ENCODE assay signal across 7 mouse cellular contexts in the genomic region with DNA sequence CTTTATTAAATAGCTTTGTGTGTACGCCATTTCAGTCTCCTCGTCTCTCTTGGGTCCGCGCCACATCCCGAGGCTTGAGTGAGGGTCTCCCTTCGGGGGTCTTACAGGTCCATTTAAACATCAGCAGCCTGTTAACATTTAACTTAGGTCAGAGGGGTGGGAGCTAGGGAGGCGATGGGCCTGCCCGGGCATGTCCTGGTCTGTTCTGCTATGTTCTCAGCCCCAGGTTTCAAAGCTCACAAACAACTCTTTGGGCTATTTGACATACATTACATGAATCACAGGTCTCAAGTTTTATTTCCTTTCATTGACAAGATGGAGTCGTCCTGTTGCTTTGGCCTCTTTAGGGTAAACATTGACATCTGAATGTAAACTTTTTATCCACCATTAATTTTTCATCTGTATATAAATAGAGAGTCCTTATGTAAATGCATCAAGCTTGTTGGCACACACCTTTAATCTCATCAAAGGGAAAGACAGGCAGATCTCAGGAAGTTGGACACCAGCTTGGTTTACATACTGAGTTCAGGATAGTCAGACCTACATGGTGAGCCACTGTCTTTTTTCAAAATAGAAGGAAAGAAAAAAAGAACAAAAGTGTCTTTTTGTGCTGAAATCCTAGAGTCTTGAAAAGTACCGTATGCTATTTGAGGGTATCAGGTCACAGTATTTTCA. TPM values are rescaled to one million over a fixed set of nuclear protein-coding genes. Genes with fewer than 3 reads are reported as not detected.
DNase-seq lines count a peak whose midpoint lies in the region; ATAC-seq and TF ChIP-seq lines count a peak whose summit lies in the region.
"Not testable (repeated sequence)": the region's sequence is repeated elsewhere in the genome, so short reads cannot be mapped to it uniquely, and the experiment has no call there.

No protein-coding gene starts in this region.

- H3K4me1 ChIP-seq in heart, postnatal 0 days (ENCODE audit: control insufficient read depth, insufficient read depth); liver, adult 2 months (ENCODE audit: control insufficient read depth, insufficient read depth, low read length); small intestine, adult 2 months (ENCODE audit: control insufficient read depth, insufficient read depth, insufficient read length, low read length): not testable (repeated sequence)

- H3K79me2 ChIP-seq in liver, adult 2 months (ENCODE audit: control insufficient read depth, insufficient read depth, low read length), result not testable (repeated sequence)

- not testable (repeated sequence) for TF ChIP-seq CTCF in heart, postnatal 0 days (IDR thresholded peaks at IDR 0.05; ENCODE audit: low read depth); liver, adult 2 months (IDR thresholded peaks at IDR 0.05; ENCODE audit: low read depth, low read length); small intestine, adult 2 months (IDR thresholded peaks at IDR 0.05; ENCODE audit: extremely low read depth, insufficient read length, insufficient replicate concordance, low read depth, low read length)

- not testable (repeated sequence) for H3K27me3 ChIP-seq in heart, postnatal 0 days (ENCODE audit: control insufficient read depth, insufficient read depth, low read length); liver, adult 2 months (ENCODE audit: control insufficient read depth, insufficient read depth, low read length); small intestine, adult 2 months (ENCODE audit: control insufficient read depth, insufficient read depth, low read length)

- peak; percentile 7 for ATAC-seq in CD4-positive, CD25-positive, alpha-beta regulatory T cell, adult 4 months
- ATAC-seq in heart, postnatal 0 days (ENCODE audit: insufficient read depth, low read depth), result not testable (repeated sequence)
- peak; percentile 27; the same call in 1 of the 2 replicates for ATAC-seq in megakaryocyte, adult 5-6 weeks (ENCODE audit: poor library complexity, severe bottlenecking)

- TF ChIP-seq POLR2A in liver, adult 2 months (IDR thresholded peaks at IDR 0.05; ENCODE audit: extremely low read depth, insufficient read depth, low read length); small intestine, adult 2 months (IDR thresholded peaks at IDR 0.05; ENCODE audit: low read depth, low read length): not testable (repeated sequence)

- peak; percentile 37 for DNase-seq in 3T3-L1 (ENCODE audit: low read depth, low spot score)
- peak; percentile 28 for DNase-seq in adipocyte (ENCODE audit: low spot score)
- DNase-seq in heart, postnatal 0 days (ENCODE audit: low spot score), result not testable (repeated sequence)
- DNase-seq in liver, adult 2 months (ENCODE audit: extremely low read depth, low read depth, low spot score), result peak; percentile 18

- 0 out of 2 replicates have a peak overlapping the region, but pooled peaks have one; percentile 0 for H3K27ac ChIP-seq in heart, postnatal 0 days (ENCODE audit: low read depth)
- not testable (repeated sequence) for H3K27ac ChIP-seq in liver, adult 2 months (replicated peaks; ENCODE audit: insufficient read depth, low read depth, low read length)
- peak overlapping the region; percentile 49; the same call in 1 of the 2 replicates for H3K27ac ChIP-seq in small intestine, adult 2 months (ENCODE audit: insufficient read depth, low read depth, low read length)

- H3K4me3 ChIP-seq in heart, postnatal 0 days (ENCODE audit: low read depth, low read length); liver, adult 2 months (ENCODE audit: insufficient read depth, low read depth, low read length); small intestine, adult 2 months (ENCODE audit: low read depth, low read length): not testable (repeated sequence)

- not testable (repeated sequence) for H3K36me3 ChIP-seq in heart, postnatal 0 days (replicated peaks; ENCODE audit: control insufficient read depth, insufficient read depth, low read length); liver, adult 2 months (ENCODE audit: control insufficient read depth, insufficient read depth, low read length); small intestine, adult 2 months (ENCODE audit: control insufficient read depth, insufficient read depth, low read length)

- H3K9me3 ChIP-seq in heart, postnatal 0 days (replicated peaks; ENCODE audit: control insufficient read depth, low read length), result not testable (repeated sequence)

- 84% methylated on average over 9 of the region's 10 CpGs for WGBS in heart, postnatal 0 days
- 59% methylated on average over 10 of the region's 10 CpGs for WGBS in liver, adult 2 months
- WGBS in small intestine, adult 2 months, result 72% methylated on average over 10 of the region's 10 CpGs

- not testable (repeated sequence) for TF ChIP-seq EP300 in heart, postnatal 0 days (IDR thresholded peaks at IDR 0.05; ENCODE audit: low read depth)

- not testable (repeated sequence) for H3K4me2 ChIP-seq in heart, postnatal 0 days (ENCODE audit: low read depth, low read length)

- H3K9ac ChIP-seq in heart, postnatal 0 days (replicated peaks; ENCODE audit: low read depth, low read length); liver, adult 2 months (ENCODE audit: low read depth, low read length): not testable (repeated sequence)

RNA-seq across cellular contexts. Expression of gene Zfp53, which starts 10.6 kb away (rescaled TPM):
- 10 to 100 TPM; 44.8 to 46.9 TPM for polyA plus RNA-seq in CD4-positive, CD25-positive, alpha-beta regulatory T cell, adult 4 months (2017; shearing (Covaris generic))
- total RNA-seq in heart, postnatal 0 days (2014; rRNA removed; ENCODE audit: low replicate concordance), result 0.70 and 0.92 TPM in 2 replicates
- polyA plus RNA-seq in heart, postnatal 0 days (2015; fragmentation: Nextera tagmentation; extraction: Ambion mirVana), result 4.0 and 4.4 TPM in 2 replicates
- total RNA-seq in liver, adult 2 months (2014; rRNA removed), result 3.8 and 4.3 TPM in 2 replicates
- 0.95 and 1.2 TPM in 2 replicates for polyA plus RNA-seq in liver, adult 2 months (2012; rRNA removed)
- 23.9 and 25.5 TPM in 2 replicates for total RNA-seq in megakaryocyte, adult 5-6 weeks (2015)
- 13.7 and 16.0 TPM in 2 replicates for total RNA-seq in megakaryocyte, adult 5-6 weeks (2017)
- 2.5 and 2.6 TPM in 2 replicates for polyA plus RNA-seq in small intestine, adult 2 months (2012; rRNA removed)

RNA-seq across cellular contexts. Expression of gene Zfp51, which starts 28.1 kb away (rescaled TPM):
- 10 to 100 TPM; 41.9 to 43.0 TPM for polyA plus RNA-seq in CD4-positive, CD25-positive, alpha-beta regulatory T cell, adult 4 months (2017; shearing (Covaris generic))
- total RNA-seq in heart, postnatal 0 days (2014; rRNA removed; ENCODE audit: low replicate concordance), result 5.1 and 6.3 TPM in 2 replicates
- polyA plus RNA-seq in heart, postnatal 0 days (2015; fragmentation: Nextera tagmentation; extraction: Ambion mirVana), result 9.7 and 9.9 TPM in 2 replicates
- 3.8 and 4.4 TPM in 2 replicates for total RNA-seq in liver, adult 2 months (2014; rRNA removed)
- polyA plus RNA-seq in liver, adult 2 months (2012; rRNA removed), result 0.28 and 0.50 TPM in 2 replicates
- 16.3 and 19.6 TPM in 2 replicates for total RNA-seq in megakaryocyte, adult 5-6 weeks (2015)
- total RNA-seq in megakaryocyte, adult 5-6 weeks (2017), result 12.4 and 12.5 TPM in 2 replicates
- 0.08 and 0.15 TPM in 2 replicates for polyA plus RNA-seq in small intestine, adult 2 months (2012; rRNA removed)

RNA-seq across cellular contexts. Expression of gene Zfp54, which starts 55.2 kb away (rescaled TPM):
- 10 to 100 TPM; 11.7 to 13.0 TPM for polyA plus RNA-seq in CD4-positive, CD25-positive, alpha-beta regulatory T cell, adult 4 months (2017; shearing (Covaris generic))
- 0.85 and 1.1 TPM in 2 replicates for total RNA-seq in heart, postnatal 0 days (2014; rRNA removed; ENCODE audit: low replicate concordance)
- polyA plus RNA-seq in heart, postnatal 0 days (2015; fragmentation: Nextera tagmentation; extraction: Ambion mirVana), result 2.3 and 2.7 TPM in 2 replicates
- total RNA-seq in liver, adult 2 months (2014; rRNA removed), result 2.1 and 2.8 TPM in 2 replicates
- polyA plus RNA-seq in liver, adult 2 months (2012; rRNA removed), result 0.29 and 0.66 TPM in 2 replicates
- total RNA-seq in megakaryocyte, adult 5-6 weeks (2015), result 4.1 and 7.1 TPM in 2 replicates
- total RNA-seq in megakaryocyte, adult 5-6 weeks (2017), result 10.1 and 10.4 TPM in 2 replicates
- 0.20 TPM in 1 of 2 replicates, not detected in the other for polyA plus RNA-seq in small intestine, adult 2 months (2012; rRNA removed)

RNA-seq across cellular contexts. Expression of gene Zfp52, which starts 57.1 kb away (rescaled TPM):
- polyA plus RNA-seq in CD4-positive, CD25-positive, alpha-beta regulatory T cell, adult 4 months (2017; shearing (Covaris generic)), result 10 to 100 TPM; 20.8 to 21.6 TPM
- total RNA-seq in heart, postnatal 0 days (2014; rRNA removed; ENCODE audit: low replicate concordance), result 6.8 and 7.0 TPM in 2 replicates
- 4.4 and 4.5 TPM in 2 replicates for polyA plus RNA-seq in heart, postnatal 0 days (2015; fragmentation: Nextera tagmentation; extraction: Ambion mirVana)
- 0.94 and 1.3 TPM in 2 replicates for total RNA-seq in liver, adult 2 months (2014; rRNA removed)
- polyA plus RNA-seq in liver, adult 2 months (2012; rRNA removed), result not detected in 2 replicates
- total RNA-seq in megakaryocyte, adult 5-6 weeks (2015), result 20.2 and 25.4 TPM in 2 replicates
- total RNA-seq in megakaryocyte, adult 5-6 weeks (2017), result 31.0 and 36.1 TPM in 2 replicates
- polyA plus RNA-seq in small intestine, adult 2 months (2012; rRNA removed), result 0.05 TPM in 1 of 2 replicates, not detected in the other
